Mouse (Mus musculus): Measurements from ENCODE around the gene Prss43.

DNA sequence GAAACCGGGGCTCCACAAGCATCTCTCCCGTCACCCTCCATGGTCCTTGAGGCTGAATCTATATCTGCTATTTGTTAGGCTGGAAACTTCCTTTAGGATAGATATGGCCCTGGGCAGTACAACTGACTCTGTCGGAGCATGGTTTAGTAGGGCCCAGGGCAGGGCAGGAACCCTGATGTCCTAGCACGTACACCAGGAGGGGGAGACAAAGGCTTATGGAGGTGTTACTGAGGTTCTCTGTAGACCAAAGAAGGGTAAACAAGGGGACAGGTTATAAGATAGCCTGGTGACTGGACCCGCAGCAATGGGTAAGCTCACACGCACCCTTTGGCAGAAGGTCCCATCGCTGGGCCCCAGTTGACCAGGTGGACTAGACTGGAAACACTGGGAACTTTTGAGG is 47.9 kb upstream of the Prss43 start:
- TF ChIP-seq CTCF (IDR thresholded peaks at IDR 0.05; ENCODE audit: insufficient read depth, low read length) (no peak), POLR2A (IDR thresholded peaks at IDR 0.05; ENCODE audit: borderline replicate concordance, extremely low read depth, low read depth, low read length) (no peak)

Measured in lung, adult 2 months (tissue).